Mouse (Mus musculus): ENCODE results near the gene Lin7a.

DNA sequence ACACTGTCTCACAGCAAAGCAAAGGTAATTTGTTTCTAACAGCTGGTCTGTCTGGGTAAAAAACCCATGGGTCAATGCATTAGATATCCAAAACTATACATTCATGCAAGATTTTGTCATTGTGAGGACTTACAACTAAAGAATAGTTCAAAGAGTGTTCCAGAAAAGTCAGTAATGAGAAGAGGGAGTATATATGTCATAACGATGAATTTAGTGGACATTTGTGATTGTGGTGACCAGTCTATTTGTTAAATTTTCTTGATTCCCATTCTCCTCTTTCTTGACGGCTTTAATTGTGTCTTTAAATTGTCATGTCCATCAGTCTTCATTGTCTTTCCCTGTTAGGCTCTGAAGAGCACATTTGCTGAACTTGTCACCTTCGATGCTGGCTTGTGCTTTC, 42.1 kb upstream of the Lin7a start:
- TF ChIP-seq CTCF (IDR thresholded peaks at IDR 0.05; ENCODE audit: insufficient read depth, low read length) = no peak
- TF ChIP-seq POLR2A (IDR thresholded peaks at IDR 0.05; ENCODE audit: borderline replicate concordance, extremely low read depth, low read depth, low read length) = no peak

Measured in lung, adult 2 months (tissue).